Mouse (Mus musculus): Measurements from ENCODE around the gene Asb6. TPM values are rescaled to one million over a fixed set of nuclear protein-coding genes. Genes with fewer than 3 reads are reported as not detected.

Gene Asb6
- total RNA-seq, 2 experiments from 2014 or later = 30.7 to 35.9 TPM

GRCm38 (mm10) chr2:30836238-30836990, 6.3 kb upstream of the Asb6 start:
- no peak for DNase-seq (ENCODE audit: low spot score in 2 of 2)

GRCm38 (mm10) chr2:30834373-30835022, 4.4 kb upstream of the Asb6 start, which contains the start of gene Prrx2:
Gene Prrx2, plus strand, starts transcription at chr2:30834972.
- intact Hi-C loops (cut with DNase I) = loop anchor here (5.0 kb wide), 1 partner anchor 98 kb away; no protein-coding TSS in a partner anchor
- no peak for DNase-seq (ENCODE audit: low spot score in 2 of 2)

More at GRCm38 (mm10) chr2:30836238-30836990, 6.3 kb upstream of the Asb6 start:
- intact Hi-C loops (cut with DNase I) = no loop called here

- intact Hi-C loops (cut with DNase I) = loop anchor here (5.0 kb wide), 1 partner anchor 99 kb away; no protein-coding TSS in a partner anchor
- no peak for DNase-seq (ENCODE audit: low spot score in 2 of 2)
These were observed 3.5 kb upstream of the Asb6 start for GRCm38 (mm10) chr2:30833644-30834043.

- no peak for DNase-seq (ENCODE audit: low spot score in 2 of 2)
- intact Hi-C loops (cut with DNase I) = no loop called here
These were observed 818 bp downstream of the Asb6 start for GRCm38 (mm10) chr2:30829315-30829714.

- intact Hi-C loops (cut with DNase I) = no loop called here
- DNase-seq (ENCODE audit: low spot score in 2 of 2) = peak; percentile 94 to 96
These were observed 2.2 kb downstream of the Asb6 start for GRCm38 (mm10) chr2:30827749-30828475.

- peak; percentile 65 to 76 for DNase-seq (ENCODE audit: low spot score in 2 of 2)
- intact Hi-C loops (cut with DNase I) = no loop called here
These were observed 3.0 kb downstream of the Asb6 start for GRCm38 (mm10) chr2:30826825-30827748.

GRCm38 (mm10) chr2:30823385-30824153, 6.6 kb downstream of the Asb6 start:
- DNase-seq (ENCODE audit: low spot score in 2 of 2) = peak in 1 of 2 experiments; percentile 68
- intact Hi-C loops (cut with DNase I) = no loop called here

- DNase-seq (ENCODE audit: low spot score in 2 of 2) = no peak
- intact Hi-C loops (cut with DNase I) = no loop called here
These were observed 7.7 kb downstream of the Asb6 start for GRCm38 (mm10) chr2:30822460-30822859.

GRCm38 (mm10) chr2:30821073-30821472, 9.1 kb downstream of the Asb6 start:
- intact Hi-C loops (cut with DNase I) = no loop called here

GRCm38 (mm10) chr2:30819873-30820272, 10.3 kb downstream of the Asb6 start:
- intact Hi-C loops (cut with DNase I) = no loop called here

More at GRCm38 (mm10) chr2:30821073-30821472, 9.1 kb downstream of the Asb6 start:
- no peak for DNase-seq (ENCODE audit: low spot score in 2 of 2)

GRCm38 (mm10) chr2:30816383-30816782, 13.8 kb downstream of the Asb6 start:
- intact Hi-C loops (cut with DNase I) = no loop called here
- no peak for DNase-seq (ENCODE audit: low spot score in 2 of 2)

More at GRCm38 (mm10) chr2:30819873-30820272, 10.3 kb downstream of the Asb6 start:
- no peak for DNase-seq (ENCODE audit: low spot score in 2 of 2)

- intact Hi-C loops (cut with DNase I) = no loop called here
- no peak for DNase-seq (ENCODE audit: low spot score in 2 of 2)
These were observed 19.6 kb downstream of the Asb6 start for GRCm38 (mm10) chr2:30810573-30810972.

GRCm38 (mm10) chr2:30809503-30809902, 20.6 kb downstream of the Asb6 start:
- intact Hi-C loops (cut with DNase I) = no loop called here
- DNase-seq (ENCODE audit: low spot score in 2 of 2) = no peak

GRCm38 (mm10) chr2:30808296-30808655, 21.9 kb downstream of the Asb6 start:
- intact Hi-C loops (cut with DNase I) = no loop called here
- DNase-seq (ENCODE audit: low spot score in 2 of 2) = no peak

GRCm38 (mm10) chr2:30807648-30808295, 22.4 kb downstream of the Asb6 start, which contains the start of gene Ntmt1:
Gene Ntmt1, plus strand, starts transcription at chr2:30807826.
- intact Hi-C loops (cut with DNase I) = no loop called here
- DNase-seq (ENCODE audit: low spot score in 2 of 2) = peak; percentile 98

GRCm38 (mm10) chr2:30807147-30807647, 22.9 kb downstream of the Asb6 start:
- intact Hi-C loops (cut with DNase I) = no loop called here
- DNase-seq (ENCODE audit: low spot score in 2 of 2) = peak in 1 of 2 experiments; percentile 76

GRCm38 (mm10) chr2:30805983-30806382, 24.1 kb downstream of the Asb6 start:
- intact Hi-C loops (cut with DNase I) = no loop called here
- no peak for DNase-seq (ENCODE audit: low spot score in 2 of 2)
